Mouse (Mus musculus) CD8-positive naive resting alpha-beta T cell, adult 2 months (primary cell): ENCODE results near the gene Ccdc51.

Source experiments
- DNase-seq, 2 experiments: peaks; one replicate each; pipeline ENCODE4 v3.0.0; 2022; ENCODE audit warnings: low read depth in 2 of 2, low spot score in 2 of 2

Ccdc51 gene

DNA sequence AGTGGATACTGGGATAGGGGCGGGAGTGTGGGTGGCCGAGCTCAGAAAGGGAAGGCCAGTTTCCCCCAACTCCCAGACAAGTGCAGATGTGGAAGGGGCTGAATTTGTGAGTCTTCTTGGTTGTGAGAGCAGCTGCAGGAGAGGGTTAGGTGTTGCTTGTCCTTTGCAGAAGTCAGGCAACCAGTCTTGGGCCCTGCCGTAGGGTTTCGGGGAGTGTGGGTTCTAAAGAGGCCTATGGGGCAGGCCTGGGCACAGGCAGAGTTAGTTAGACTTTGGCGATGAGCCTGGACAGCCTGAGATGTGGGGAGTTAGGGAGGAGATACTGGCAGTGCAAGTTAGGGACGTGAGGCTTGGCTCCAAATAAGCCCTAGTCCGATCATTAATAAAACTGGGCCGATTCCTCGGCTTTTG lies 14.0 kb downstream of the Ccdc51 start:
- DNase-seq = no peak

DNA sequence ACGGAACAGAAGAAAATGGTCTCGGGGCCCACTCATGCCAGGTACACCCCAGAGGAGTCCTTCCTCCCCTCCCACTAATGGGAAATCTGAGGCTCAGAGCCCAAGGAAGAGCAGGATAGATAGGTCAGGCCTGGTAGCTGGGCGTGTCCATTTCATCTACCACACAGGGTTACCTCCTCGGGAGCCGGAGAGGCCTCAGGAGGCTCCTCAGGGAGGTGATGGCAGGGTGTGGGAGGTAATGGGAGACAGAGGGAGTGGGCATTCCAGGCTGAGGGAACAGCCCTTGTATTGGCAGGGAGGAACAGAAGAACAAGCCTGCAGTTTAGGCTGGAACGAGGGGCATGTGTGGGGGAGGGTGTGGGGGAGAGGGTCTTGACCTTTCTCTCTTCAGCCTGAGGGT lies 14.6 kb downstream of the Ccdc51 start:
- DNase-seq = no peak

DNA sequence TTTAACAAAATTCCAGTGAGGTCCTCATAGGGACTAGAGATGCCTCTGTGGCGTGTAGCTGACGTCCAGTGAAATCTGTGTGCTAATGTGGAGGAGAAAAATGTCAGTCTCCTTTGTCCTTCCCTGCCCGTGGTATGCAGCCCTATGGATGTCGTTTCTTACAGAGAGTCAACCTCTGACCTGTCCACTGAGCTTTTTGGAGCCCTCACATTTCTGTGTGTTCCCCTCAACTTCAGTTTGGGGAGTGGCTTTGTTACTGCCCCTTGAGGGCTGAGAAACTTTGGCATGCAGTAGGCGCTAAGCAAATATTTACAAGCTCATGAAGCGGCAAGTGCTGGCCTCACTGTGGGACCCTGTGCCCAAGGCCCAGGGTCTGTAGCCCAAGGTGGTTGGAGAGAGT lies 15.0 kb downstream of the Ccdc51 start:
- DNase-seq = no peak

DNA sequence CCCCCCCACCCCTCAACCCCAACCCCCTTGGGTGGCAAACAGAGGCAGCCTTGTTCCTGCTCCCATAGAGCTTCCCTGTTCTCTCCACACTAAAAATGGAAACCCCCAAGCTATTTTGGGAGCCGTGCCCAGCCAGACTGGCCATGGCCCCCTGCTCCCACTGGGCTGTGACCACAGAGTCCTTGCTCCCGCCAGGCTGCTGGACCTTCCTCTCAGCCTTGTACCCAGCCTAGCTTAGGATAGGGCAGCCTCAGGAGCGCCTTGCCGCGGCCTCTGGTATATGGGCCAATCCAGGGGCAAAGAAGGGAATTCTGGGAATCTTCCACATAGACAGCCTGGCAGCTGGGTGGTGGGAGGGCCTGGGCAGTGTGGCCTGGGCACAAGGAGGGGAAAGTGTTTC lies 15.5 kb downstream of the Ccdc51 start:
- DNase-seq = no peak

DNA sequence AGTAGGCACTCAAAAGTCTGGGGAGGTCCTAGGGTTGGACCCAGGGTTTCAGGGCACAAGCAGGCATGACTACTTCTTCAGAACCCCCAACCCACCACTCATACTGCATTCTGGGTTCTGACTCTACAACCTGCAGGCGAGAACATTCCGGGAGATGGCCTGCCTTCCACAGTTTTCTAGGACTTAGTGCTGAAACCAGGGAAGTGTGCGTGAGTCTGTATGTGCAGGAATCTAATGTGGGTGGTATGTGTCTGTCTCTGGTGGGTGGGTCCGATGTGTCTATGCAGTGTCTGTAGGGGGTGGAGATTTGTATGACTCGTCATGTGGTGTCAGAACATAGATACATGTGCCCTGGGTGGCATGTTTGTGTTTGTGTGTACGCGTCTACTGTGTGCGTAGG lies 16.1 kb downstream of the Ccdc51 start:
- DNase-seq = no peak

DNA sequence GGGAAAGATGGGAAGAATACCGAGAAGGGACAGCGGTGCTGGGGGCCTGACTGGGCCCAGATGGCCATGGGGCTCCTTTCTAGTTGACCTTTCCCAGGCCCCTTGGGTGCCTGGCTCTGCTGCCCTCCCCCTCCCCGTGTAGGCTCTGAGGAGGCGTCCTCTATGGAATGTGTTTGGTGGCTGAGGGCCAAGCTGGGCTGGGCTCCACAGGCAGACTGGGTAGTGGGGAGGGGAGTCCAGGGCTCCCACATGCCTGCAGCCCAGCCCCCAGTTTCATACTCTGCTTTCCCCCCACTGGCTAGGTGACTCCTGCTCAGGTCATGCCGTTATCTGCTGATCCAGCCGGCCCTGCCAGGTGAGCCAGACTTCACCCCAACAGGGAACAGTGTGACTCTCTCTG lies 16.7 kb downstream of the Ccdc51 start:
- DNase-seq = no peak

DNA sequence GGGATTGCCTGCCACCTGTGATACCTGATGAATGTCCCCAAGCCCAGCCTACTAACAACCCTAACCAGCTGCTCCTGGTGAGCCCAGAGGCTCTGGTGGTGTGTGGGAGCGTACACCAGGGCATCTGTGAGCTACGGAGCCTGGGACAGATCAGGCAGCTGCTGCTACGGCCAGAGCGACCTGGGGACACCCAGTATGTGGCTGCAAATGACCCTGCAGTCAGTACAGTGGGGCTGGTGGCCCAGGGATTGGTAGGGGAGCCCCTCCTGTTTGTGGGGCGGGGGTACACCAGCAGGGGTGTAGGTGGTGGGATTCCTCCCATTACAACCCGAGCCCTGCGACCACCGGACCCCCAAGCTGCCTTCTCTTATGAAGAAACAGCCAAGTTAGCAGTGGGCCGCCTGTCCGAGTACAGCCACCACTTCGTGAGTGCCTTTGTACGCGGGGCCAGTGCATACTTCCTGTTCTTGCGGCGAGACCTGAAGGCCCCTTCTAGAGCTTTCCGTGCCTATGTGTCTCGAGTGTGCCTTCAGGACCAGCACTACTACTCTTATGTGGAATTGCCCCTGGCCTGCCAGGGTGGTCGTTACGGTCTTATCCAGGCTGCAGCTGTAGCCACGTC lies 18.1 kb downstream of the Ccdc51 start:
- no peak for DNase-seq

DNA sequence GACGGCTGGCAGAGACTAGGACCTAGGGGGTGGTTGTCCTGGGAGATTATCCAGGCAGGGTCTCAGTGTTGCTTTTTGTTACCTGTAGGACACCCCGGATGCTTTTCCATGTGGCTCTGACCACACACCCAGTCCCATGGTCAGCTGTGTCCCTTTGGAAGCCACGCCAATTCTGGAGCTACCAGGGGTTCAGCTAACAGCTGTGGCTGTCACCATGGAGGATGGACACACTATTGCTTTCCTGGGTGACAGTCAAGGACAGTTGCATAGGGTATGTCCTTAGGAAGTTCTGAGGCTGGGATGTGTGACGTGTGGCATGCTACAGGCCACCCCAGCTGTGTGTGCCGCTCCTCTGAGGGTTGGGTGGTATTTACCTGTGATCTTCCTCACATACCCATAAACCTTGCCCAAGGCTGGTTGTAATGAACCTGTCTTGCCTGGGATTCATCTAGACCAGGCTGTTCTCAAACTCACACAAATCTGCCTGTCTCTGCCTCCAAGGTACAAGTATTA lies 19.7 kb downstream of the Ccdc51 start:
- DNase-seq = no peak

DNA sequence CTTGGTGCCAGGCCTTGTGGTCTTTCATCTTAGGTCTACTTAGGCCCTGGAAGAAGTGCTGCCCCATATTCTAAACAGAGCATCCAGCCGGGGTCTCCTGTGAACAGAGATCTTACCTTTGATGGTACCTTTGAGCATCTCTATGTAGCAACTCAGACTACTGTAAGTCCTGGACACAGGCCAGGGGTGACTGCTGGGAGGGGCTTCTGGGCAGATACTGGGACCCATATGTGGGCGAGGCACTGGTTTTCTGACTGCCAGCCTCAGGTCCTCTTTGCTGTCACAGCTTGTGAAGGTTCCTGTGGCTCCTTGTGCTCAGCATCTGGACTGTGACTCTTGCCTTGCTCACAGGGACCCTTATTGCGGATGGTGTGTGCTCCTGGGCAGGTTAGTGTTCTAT lies 20.2 kb downstream of the Ccdc51 start:
- no peak for DNase-seq

DNA sequence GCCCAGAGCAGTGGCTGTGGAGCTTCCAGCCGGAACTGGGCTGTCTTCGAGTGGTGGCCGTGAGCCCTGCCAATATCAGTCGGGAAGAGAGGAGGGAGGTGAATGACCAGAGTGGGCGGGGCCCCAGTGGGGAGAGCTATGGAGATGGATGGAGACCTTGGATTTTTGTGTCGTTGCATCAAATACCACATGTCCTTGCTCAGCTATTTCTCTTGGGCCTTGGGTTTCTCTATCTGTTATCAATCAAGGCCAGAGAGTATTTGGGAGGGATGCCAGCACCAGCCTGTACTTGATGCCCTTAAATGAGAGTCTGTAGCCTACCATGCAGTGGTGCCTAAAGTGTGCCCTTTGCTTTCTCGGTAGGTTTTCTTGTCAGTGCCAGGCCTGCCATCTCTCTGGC lies 21.0 kb downstream of the Ccdc51 start:
- DNase-seq = no peak

DNA sequence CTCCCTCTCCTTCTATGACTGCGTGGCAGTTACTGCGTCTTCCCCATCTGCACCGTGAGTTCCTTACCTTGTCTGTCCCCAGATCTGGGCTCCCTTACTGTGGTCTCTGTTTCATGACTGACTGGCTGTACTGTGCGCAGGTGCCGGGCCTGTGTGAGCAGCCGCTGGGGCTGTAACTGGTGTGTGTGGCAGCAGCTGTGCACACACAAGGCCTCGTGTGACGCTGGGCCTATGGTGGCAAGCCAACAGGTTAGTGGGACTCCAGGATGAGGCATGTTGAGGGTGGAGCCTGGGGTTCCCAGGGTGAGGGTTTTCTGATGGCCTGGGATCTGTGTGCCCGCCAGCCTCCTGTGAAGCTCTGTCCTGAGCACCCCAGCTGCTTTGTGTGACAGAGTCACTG lies 21.8 kb downstream of the Ccdc51 start:
- no peak for DNase-seq

DNA sequence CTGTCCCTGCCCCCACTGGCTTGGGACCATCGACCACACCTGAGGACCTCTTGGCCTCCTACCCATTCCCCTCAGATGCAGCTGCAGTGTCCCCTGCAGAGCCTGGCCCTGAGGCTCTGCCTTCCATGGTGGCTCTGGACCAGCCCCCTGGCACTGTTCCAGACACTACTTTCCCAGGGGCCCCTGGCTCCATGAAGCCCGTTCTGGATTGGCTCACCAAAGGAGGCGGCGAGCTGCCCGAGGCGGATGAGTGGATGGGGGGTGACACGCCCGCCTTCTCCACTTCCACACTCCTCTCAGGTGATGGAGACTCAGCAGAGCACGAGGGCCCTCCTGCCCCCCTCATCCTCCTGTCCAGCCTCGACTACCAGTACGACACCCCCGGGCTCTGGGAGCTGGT lies 22.7 kb downstream of the Ccdc51 start:
- no peak for DNase-seq

DNA sequence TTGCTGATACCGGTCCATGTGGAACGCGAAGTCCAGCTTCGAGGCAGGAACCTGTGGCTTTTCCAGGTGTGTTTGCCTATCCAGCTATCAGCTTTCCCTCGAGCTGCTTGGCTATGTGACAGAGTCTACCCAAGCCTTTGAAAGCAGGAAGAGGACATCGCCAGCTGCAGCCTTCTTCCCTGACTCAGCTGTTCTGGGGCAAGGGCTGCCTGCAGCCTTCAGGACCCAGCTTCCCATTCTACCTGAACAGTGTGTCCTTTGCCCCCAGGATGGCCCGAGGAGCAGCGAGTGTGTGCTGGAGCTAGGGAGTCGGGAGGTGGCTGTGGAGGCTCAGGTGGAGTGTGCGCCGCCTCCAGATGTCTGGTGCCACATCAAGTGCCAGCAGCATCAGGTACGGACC lies 23.4 kb downstream of the Ccdc51 start:
- no peak for DNase-seq

DNA sequence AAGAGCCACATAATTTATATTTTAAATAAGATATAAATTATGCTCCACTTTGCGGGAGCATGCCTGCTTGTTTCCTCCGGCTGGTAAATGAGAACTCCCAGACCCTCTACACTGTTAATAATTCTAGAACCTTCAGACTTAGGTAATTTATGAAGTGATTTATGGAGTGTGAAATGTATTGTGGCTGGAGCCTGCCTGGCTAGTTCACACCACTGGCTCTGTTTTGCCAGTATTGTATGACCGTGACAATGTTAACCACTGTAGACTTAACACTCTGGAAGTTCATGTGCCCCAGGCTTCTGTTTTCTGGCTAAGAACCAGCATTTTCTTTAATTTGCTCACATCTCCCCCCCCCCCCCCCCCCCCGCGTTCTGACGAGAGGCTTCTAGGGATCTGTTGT lies 25.0 kb downstream of the Ccdc51 start:
- no peak for DNase-seq

DNA sequence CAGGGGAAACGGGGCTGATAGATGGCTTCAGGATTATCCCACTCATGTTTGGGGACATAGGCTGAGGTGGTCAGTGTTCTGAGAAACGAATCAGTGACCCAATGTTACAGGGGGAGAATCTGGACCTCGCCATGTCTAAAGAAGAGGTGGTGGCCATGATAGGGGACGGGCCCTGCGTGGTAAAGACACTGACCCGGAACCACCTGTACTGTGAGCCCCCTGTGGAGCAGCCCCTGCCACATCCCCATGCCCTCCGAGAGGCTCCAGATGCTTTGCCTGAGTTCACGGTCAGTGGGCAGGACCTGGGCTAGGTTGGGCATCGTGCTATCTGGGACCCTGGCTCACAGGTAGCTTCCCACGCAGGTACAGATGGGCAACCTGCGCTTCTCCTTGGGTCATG lies 27.9 kb downstream of the Ccdc51 start:
- DNase-seq = no peak

DNA sequence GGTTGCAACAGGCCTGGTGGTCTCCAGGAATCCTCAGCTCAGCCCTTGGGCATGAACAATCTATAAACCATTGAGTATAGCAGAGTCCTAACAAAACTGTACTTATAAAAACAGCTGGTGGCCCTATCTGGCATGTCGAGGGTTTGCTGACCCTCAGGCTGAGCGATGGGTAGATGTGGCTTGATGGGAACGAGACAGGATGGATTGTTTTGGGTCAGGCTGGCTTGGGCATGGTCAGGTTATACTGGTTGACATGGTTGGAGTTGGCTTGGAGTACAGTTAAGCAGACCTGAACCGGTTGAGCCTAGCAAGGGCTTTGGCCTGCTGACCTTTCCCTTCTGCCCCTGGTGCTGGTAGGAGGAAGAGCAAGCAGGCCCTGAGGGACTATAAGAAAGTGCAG lies 28.8 kb downstream of the Ccdc51 start:
- DNase-seq = no peak

DNA sequence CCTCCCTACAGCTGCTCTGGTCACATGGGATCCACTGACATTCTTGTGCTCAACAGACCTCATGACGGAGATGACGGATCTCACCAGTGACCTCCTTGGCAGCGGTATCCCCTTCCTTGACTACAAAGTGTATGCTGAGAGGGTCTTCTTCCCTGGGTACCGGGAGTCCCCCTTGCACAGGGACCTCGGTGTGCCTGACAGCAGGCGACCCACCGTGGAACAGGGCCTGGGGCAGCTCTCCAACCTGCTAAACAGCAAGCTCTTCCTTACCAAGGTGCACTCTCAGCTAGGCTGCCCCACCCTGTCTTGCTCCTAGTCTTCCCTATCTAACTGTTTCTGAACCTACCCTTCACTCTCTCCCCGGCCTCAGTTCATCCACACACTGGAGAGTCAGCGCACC lies 29.3 kb downstream of the Ccdc51 start:
- DNase-seq = no peak

DNA sequence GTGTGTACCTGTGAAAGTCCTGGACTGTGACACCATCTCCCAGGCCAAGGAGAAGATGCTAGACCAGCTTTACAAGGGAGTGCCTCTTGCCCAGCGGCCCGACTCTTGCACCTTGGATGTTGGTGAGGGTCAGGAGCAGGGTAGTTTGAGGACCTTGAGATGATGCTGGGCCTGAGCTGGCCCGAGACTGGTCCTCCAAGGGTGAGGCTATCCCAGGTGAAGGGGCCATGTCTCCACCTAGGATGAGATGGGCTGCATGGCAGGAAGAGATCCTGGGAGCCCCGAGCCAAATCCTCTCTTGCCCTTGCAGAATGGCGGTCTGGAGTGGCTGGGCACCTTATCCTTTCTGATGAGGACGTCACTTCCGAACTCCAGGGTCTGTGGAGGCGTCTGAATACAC lies 31.0 kb downstream of the Ccdc51 start:
- DNase-seq = no peak

DNA sequence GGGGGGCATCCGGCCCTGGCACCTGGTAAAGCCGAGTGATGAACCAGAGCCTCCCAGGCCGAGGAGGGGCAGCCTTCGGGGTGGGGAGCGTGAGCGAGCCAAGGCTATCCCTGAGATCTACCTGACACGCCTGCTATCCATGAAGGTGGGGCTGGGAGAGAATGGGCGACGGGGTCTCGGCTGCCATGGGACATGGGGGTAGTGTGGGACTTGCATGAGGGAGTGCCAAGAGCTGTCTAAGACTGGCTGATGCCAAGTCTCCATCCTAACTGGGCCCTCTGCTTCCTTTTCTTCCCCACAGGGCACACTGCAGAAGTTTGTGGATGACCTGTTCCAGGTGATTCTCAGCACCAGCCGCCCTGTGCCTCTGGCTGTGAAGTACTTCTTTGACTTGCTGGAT lies 32.0 kb downstream of the Ccdc51 start:
- no peak for DNase-seq

DNA sequence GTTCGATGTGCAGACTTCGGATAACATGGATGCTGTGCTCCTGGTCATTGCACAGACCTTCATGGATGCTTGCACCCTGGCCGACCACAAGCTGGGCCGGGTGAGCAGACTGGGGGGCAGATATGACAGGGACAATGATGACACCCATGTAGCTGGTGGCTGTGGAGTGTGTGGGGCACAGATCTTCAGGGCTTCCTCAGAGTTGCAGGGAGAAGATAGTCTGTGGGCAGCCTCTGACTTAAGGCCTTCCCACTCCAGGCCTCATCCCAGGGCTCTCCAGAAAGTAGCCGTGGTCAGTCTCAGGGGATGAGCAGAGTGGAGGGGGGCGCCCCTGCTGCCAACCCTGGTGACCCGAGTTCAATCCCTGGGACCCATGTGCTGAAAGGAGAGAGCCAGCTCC lies 32.6 kb downstream of the Ccdc51 start:
- DNase-seq = no peak

DNA sequence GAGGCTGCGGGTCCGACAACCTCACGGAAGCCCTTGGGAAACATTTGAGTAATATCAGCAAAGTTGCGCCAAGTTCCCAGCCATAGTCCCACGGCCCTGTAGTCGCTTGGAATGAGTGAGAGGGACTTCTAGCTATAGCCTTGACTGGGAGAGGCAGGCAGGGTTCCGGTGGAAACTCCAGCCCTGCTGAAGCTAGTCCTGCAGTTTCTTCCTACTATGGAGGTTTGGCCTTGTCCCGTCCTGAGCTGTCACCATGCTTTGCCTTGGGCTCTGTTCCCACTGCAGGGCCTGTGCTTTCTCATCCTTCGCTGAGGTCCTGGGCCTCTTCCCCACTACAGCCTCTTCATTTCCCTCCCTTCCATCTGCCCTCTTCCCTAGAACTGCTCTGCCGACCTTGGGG lies 33.9 kb downstream of the Ccdc51 start:
- DNase-seq = no peak

DNA sequence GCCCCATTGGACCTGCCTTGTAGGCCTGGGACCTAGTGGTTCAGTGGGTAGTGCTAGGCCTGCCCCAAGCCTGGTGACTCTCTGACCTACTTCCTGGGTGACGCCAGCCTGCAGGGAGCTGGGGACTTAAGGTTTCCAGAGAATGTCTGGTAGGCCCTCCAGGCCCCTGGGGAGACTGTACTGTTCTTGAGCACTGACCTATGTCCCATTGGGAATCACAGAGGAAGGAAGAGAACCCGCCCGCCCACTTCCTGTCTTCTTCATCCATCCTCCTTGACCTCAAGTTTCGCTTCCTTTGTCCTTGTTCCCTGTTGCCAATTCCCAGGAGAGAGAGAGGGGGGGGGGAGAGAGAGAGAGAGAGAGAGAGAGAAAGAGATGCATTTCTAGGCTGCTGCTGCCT lies 35.8 kb downstream of the Ccdc51 start:
- DNase-seq = no peak

DNA sequence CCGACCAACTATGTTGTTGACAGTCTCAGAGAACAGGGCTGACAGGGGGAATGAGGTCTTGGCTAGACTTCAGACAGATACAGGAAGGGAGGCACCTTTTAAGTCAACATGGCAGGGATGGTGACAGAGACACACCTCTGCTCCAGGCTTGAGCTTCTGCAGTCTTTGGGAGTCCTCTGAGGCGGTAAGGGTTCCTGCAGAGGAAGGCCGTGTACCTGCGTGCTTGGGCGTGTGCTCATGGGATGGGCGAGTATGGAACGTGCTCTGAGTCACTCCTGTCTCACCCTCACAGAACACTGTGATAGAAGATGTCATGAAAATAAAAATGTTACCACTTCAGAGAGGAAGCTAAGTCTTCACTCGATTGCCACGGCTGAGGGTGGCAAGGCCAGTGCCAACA lies 37.3 kb downstream of the Ccdc51 start:
- DNase-seq = no peak

DNA sequence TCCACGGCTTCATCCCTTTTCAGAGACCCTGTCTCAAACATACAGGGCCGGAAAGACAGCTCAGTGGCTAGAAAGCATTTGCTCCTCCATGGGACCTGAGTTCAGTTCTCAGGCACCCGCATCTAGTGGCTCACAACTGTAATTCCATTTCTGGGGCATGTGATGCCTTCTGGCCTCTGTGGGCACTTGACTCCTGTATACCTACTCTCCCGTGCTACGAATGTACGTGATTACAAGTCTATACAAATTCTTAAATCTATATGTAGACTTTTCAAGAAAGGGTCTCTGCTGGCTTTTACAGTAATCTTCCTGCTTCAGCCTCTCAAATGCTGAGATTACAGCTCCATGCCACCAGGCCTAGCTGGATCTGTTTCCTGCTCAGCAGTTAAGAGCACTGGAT lies 38.7 kb downstream of the Ccdc51 start:
- DNase-seq = no peak
